Mouse (Mus musculus): ENCODE data around the gene Efna5. TPM values are rescaled to one million over a fixed set of nuclear protein-coding genes. Genes with fewer than 3 reads are reported as not detected.

Gene Efna5
- polyA plus RNA-seq, 1 experiment from 2014 or later, result 2.6 TPM

- H3K4me1 ChIP-seq (replicated peaks), result no peaks in the 10 kb centered on the region
- no peak overlapping the region for H3K4me2 ChIP-seq
- H3K27ac ChIP-seq, result no peak overlapping the region
- no peak for DNase-seq
- 73% methylated on average over 4 of the region's 4 CpGs for WGBS (ENCODE audit: insufficient replicate concordance)
- no peaks in the 10 kb centered on the region for H3K36me3 ChIP-seq
- H3K4me3 ChIP-seq (replicated peaks), result no peak overlapping the region
- no peaks in the 10 kb centered on the region for H3K27me3 ChIP-seq
- H3K9ac ChIP-seq, result no peak overlapping the region
- ATAC-seq (ENCODE audit: low read depth), result no peak
- H3K9me3 ChIP-seq (replicated peaks), result no peaks in the 10 kb centered on the region
Measured at GRCm38 (mm10) chr17:62766705-62767104, 114.4 kb downstream of the Efna5 start.

GRCm38 (mm10) chr17:62765165-62765564, 116.0 kb downstream of the Efna5 start:
- 45% methylated on average over 4 of the region's 4 CpGs for WGBS (ENCODE audit: insufficient replicate concordance)
- Histone ChIP-seq H3K4me3 (replicated peaks) (no peak overlapping the region), H3K36me3 (no peaks in the 10 kb centered on the region), H3K9ac (no peak overlapping the region), H3K4me2 (no peak overlapping the region), H3K27me3 (no peaks in the 10 kb centered on the region), H3K9me3 (replicated peaks) (no peaks in the 10 kb centered on the region), H3K27ac (no peak overlapping the region), H3K4me1 (replicated peaks) (no peaks in the 10 kb centered on the region)
- ATAC-seq (ENCODE audit: low read depth) (no peak), DNase-seq (no peak)

GRCm38 (mm10) chr17:62756951-62757350, 124.2 kb downstream of the Efna5 start:
- Histone ChIP-seq H3K4me2 (no peak overlapping the region), H3K27ac (no peak overlapping the region), H3K27me3 (no peaks in the 10 kb centered on the region), H3K9me3 (replicated peaks) (no peaks in the 10 kb centered on the region), H3K4me3 (replicated peaks) (no peak overlapping the region), H3K9ac (no peak overlapping the region), H3K36me3 (no peaks in the 10 kb centered on the region), H3K4me1 (replicated peaks) (peaks cover 9% of the 10 kb centered on the region; the same call in 1 of the 2 replicates)
- ATAC-seq (ENCODE audit: low read depth), result no peak
- no peak for DNase-seq
- 58% methylated on average over 3 of the region's 3 CpGs for WGBS (ENCODE audit: insufficient replicate concordance)

GRCm38 (mm10) chr17:62755635-62756034, 125.5 kb downstream of the Efna5 start:
- 69% methylated on average over 2 of the region's 2 CpGs for WGBS (ENCODE audit: insufficient replicate concordance)
- DNase-seq (no peak), ATAC-seq (ENCODE audit: low read depth) (no peak)
- no peak overlapping the region for H3K4me3 ChIP-seq (replicated peaks)
- no peak overlapping the region for H3K9ac ChIP-seq
- no peak overlapping the region for H3K4me2 ChIP-seq
- H3K27ac ChIP-seq, result no peak overlapping the region
- no peaks in the 10 kb centered on the region for H3K36me3 ChIP-seq
- H3K9me3 ChIP-seq (replicated peaks), result no peaks in the 10 kb centered on the region
- H3K4me1 ChIP-seq (replicated peaks), result peaks cover 21% of the 10 kb centered on the region
- no peaks in the 10 kb centered on the region for H3K27me3 ChIP-seq

- Histone ChIP-seq H3K9ac (no peak overlapping the region), H3K36me3 (no peaks in the 10 kb centered on the region), H3K4me3 (replicated peaks) (no peak overlapping the region), H3K27ac (no peak overlapping the region), H3K4me2 (no peak overlapping the region), H3K4me1 (replicated peaks) (peaks cover 29% of the 10 kb centered on the region), H3K9me3 (replicated peaks) (no peaks in the 10 kb centered on the region), H3K27me3 (no peaks in the 10 kb centered on the region)
- ATAC-seq (ENCODE audit: low read depth) (no peak), DNase-seq (no peak)
- WGBS (ENCODE audit: insufficient replicate concordance), result 68% methylated on average over 4 of the region's 4 CpGs
Measured at GRCm38 (mm10) chr17:62754638-62755037, 126.5 kb downstream of the Efna5 start.

- 54% methylated on average over 2 of the region's 2 CpGs for WGBS (ENCODE audit: insufficient replicate concordance)
- Histone ChIP-seq H3K4me2 (no peak overlapping the region), H3K27ac (no peak overlapping the region), H3K36me3 (no peaks in the 10 kb centered on the region), H3K4me1 (replicated peaks) (peaks cover 50% of the 10 kb centered on the region), H3K27me3 (no peaks in the 10 kb centered on the region), H3K9me3 (replicated peaks) (no peaks in the 10 kb centered on the region), H3K9ac (no peak overlapping the region), H3K4me3 (replicated peaks) (no peak overlapping the region)
- DNase-seq (no peak), ATAC-seq (ENCODE audit: low read depth) (no peak)
Measured at GRCm38 (mm10) chr17:62752381-62752889, 128.7 kb downstream of the Efna5 start.

- Histone ChIP-seq H3K27ac (peak overlapping the region; percentile 56), H3K27me3 (no peaks in the 10 kb centered on the region), H3K9me3 (replicated peaks) (no peaks in the 10 kb centered on the region), H3K4me1 (replicated peaks) (peaks cover 50% of the 10 kb centered on the region), H3K36me3 (no peaks in the 10 kb centered on the region), H3K9ac (no peak overlapping the region), H3K4me3 (replicated peaks) (no peak overlapping the region), H3K4me2 (no peak overlapping the region)
- 26% methylated on average over 3 of the region's 3 CpGs for whole genome bisulfite sequencing (ENCODE audit: insufficient replicate concordance)
- DNase-seq (no peak), ATAC-seq (ENCODE audit: low read depth) (peak; percentile 54)
Measured at GRCm38 (mm10) chr17:62750647-62751046, 130.5 kb downstream of the Efna5 start.

- H3K4me1 ChIP-seq (replicated peaks), result peaks cover 53% of the 10 kb centered on the region
- H3K36me3 ChIP-seq, result no peaks in the 10 kb centered on the region
- no peaks in the 10 kb centered on the region for H3K9me3 ChIP-seq (replicated peaks)
- peak overlapping the region; percentile 88 for H3K27ac ChIP-seq
- H3K4me3 ChIP-seq (replicated peaks), result peak overlapping the region; percentile 18
- peak; percentile 99 for ATAC-seq (ENCODE audit: low read depth)
- peak; percentile 35 for DNase-seq
- WGBS (ENCODE audit: insufficient replicate concordance), result 10% methylated on average over 16 of the region's 16 CpGs
- H3K9ac ChIP-seq, result peak overlapping the region; percentile 56; the same call in 1 of the 2 replicates
- H3K27me3 ChIP-seq, result no peaks in the 10 kb centered on the region
- peak overlapping the region; percentile 58 for H3K4me2 ChIP-seq
Measured at GRCm38 (mm10) chr17:62748803-62749619, 132.1 kb downstream of the Efna5 start.

GRCm38 (mm10) chr17:62747381-62747780, 133.7 kb downstream of the Efna5 start:
- peaks cover 49% of the 10 kb centered on the region for H3K4me1 ChIP-seq (replicated peaks)
- H3K9ac ChIP-seq, result no peak overlapping the region
- WGBS (ENCODE audit: insufficient replicate concordance), result 72% methylated on average over 8 of the region's 8 CpGs

GRCm38 (mm10) chr17:62746827-62747226, 134.3 kb downstream of the Efna5 start:
- Histone ChIP-seq H3K27ac (no peak overlapping the region), H3K9me3 (replicated peaks) (no peaks in the 10 kb centered on the region), H3K36me3 (no peaks in the 10 kb centered on the region), H3K4me3 (replicated peaks) (no peak overlapping the region), H3K4me2 (no peak overlapping the region), H3K27me3 (no peaks in the 10 kb centered on the region), H3K9ac (no peak overlapping the region), H3K4me1 (replicated peaks) (peaks cover 44% of the 10 kb centered on the region)
- ATAC-seq (ENCODE audit: low read depth), result no peak
- 63% methylated on average over 9 of the region's 9 CpGs for WGBS (ENCODE audit: insufficient replicate concordance)
- no peak for DNase-seq

More at GRCm38 (mm10) chr17:62747381-62747780, 133.7 kb downstream of the Efna5 start:
- Histone ChIP-seq H3K9me3 (replicated peaks) (no peaks in the 10 kb centered on the region), H3K4me2 (no peak overlapping the region), H3K4me3 (replicated peaks) (no peak overlapping the region), H3K36me3 (no peaks in the 10 kb centered on the region), H3K27ac (no peak overlapping the region), H3K27me3 (no peaks in the 10 kb centered on the region)
- no peak for DNase-seq
- no peak for ATAC-seq (ENCODE audit: low read depth)

GRCm38 (mm10) chr17:62745286-62745685, 135.8 kb downstream of the Efna5 start:
- no peak overlapping the region for H3K4me2 ChIP-seq
- ATAC-seq (ENCODE audit: low read depth) (no peak), DNase-seq (no peak)
- 83% methylated on average over 4 of the region's 4 CpGs for WGBS (ENCODE audit: insufficient replicate concordance)
- H3K9me3 ChIP-seq (replicated peaks), result no peaks in the 10 kb centered on the region
- H3K4me1 ChIP-seq (replicated peaks), result peaks cover 30% of the 10 kb centered on the region
- H3K36me3 ChIP-seq, result no peaks in the 10 kb centered on the region
- H3K4me3 ChIP-seq (replicated peaks), result no peak overlapping the region
- H3K9ac ChIP-seq, result no peak overlapping the region
- no peak overlapping the region for H3K27ac ChIP-seq
- no peaks in the 10 kb centered on the region for H3K27me3 ChIP-seq

GRCm38 (mm10) chr17:62744239-62744638, 136.9 kb downstream of the Efna5 start:
- Histone ChIP-seq H3K27me3 (no peaks in the 10 kb centered on the region), H3K9me3 (replicated peaks) (no peaks in the 10 kb centered on the region), H3K4me2 (no peak overlapping the region), H3K27ac (no peak overlapping the region), H3K9ac (no peak overlapping the region), H3K4me1 (replicated peaks) (peaks cover 21% of the 10 kb centered on the region), H3K4me3 (replicated peaks) (no peak overlapping the region), H3K36me3 (no peaks in the 10 kb centered on the region)
- no peak for ATAC-seq (ENCODE audit: low read depth)
- no peak for DNase-seq
- 71% methylated on average over 6 of the region's 6 CpGs for WGBS (ENCODE audit: insufficient replicate concordance)

All from liver, embryonic 13.5 days (tissue).